Mouse (Mus musculus): Measurements from ENCODE around the gene Adam8.

Adam8 gene

DNA sequence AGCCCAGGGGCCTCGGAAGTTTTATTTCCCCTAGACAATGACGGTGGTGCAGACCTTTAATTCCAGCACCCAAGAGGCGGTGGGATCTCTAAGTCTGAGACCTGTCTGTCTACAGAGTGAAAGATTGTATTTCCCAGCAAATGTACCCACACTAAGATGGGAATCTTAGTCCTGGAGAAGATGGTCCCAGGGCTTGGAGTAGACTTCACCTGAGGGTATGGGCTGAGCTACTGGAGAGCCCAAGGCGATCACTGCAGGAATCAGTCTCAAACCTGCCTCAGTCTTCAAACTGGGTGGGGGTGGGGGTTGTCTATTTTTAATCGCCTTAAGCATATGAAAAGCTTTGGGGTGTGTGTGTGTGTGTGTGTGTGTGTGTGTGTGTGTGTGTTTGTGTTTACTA, 46.3 kb downstream of the Adam8 start:
- DNase-seq (ENCODE audit: low spot score in 2 of 2) = no peak

GRCm38 (mm10) chr7:139945516-139945915, 46.8 kb downstream of the Adam8 start:
- DNase-seq (ENCODE audit: low spot score in 2 of 2) = no peak

- DNase-seq (ENCODE audit: low spot score in 2 of 2) = no peak
These were observed 47.8 kb downstream of the Adam8 start for GRCm38 (mm10) chr7:139944291-139945240.

DNA sequence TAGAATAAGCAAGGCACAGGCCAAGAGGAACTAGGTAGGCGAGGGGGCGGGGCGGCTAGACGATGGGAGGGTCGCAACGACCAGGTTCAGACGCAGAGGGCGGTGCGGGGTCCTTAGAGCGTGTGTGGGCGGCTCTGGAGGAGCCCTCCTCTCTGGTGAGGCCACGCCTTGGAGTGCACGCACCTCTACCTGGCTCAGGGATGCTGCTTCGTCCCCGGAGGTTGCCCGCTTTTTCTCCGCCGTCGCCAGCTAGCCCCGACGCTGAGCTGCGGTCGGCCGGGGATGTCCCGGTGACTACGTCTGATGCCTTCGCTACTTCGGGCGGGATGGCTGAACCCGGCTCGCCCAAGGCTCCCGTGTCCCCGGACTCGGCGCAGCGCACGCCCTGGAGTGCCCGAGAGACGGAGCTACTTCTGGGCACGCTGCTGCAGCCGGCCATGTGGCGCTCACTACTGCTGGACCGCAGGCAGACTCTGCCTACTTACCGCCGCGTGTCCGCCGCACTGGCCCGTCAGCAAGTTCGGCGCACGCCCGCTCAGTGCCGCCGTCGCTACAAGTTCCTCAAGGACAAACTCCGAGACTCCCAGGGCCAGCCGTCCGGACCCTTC, 48.6 kb downstream of the Adam8 start, which contains the start of gene Utf1:
Gene Utf1, plus strand, starts transcription at position 116 of the 608 bp plus-strand sequence.
- no peak for DNase-seq (ENCODE audit: low spot score in 2 of 2)

DNA sequence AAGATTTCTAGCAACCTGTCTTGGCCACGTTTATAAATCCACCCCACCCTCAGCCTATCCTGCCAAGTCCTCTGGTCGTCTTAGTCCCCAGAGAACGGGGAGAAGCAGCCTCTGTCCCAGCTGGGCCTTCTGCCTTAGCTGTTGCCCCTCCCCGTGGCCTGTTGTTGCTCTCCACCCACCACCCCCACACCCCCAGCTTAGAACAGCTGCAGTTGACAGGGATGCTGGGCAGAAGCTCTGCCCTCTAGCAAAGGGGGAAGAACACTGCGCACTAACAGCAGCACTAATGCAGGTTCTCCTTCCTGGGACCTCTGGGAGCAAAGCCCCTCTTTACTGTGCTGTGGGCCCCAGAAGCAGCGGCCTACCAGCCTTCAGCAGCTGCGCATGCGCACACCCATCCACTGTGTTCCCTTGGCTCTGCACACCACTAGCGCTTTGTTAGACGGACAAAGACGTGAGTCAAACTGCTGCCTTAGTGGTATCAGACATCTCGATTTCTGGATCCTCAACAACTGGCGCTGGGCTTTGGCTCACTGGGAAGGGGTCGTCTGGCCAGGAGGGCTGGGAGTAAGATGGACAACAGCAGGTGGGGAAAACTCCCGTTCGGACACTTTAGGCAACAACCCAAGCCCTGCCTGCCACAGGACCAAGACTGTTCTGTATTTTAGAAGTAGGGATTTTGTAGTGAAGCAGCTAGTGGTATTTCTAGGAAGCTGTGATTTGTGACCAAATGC, 51.7 kb downstream of the Adam8 start:
- no peak for DNase-seq (ENCODE audit: low spot score in 2 of 2)

GRCm38 (mm10) chr7:139937810-139938209, 54.6 kb downstream of the Adam8 start:
- DNase-seq (ENCODE audit: low spot score in 2 of 2) = no peak

GRCm38 (mm10) chr7:139937138-139937537, 55.2 kb downstream of the Adam8 start:
- no peak for DNase-seq (ENCODE audit: low spot score in 2 of 2)

DNA sequence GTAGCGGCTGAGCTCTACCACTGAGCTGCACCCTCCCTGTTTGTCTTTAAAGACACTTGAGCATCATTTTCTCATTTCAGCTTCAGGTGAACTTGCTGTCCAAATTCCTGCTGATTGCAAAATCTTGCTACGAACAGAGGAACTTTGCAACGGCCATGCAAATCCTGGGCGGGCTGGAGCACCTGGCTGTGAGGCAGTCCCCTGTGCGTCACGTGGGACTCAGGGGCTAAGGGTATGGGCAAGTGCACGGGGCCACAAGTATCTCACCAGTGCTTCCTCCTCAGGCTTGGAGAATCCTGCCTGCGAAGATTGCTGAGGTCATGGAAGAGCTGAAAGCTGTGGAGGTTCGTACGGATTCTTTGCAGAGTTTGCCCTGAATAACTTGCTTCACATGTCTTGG, 55.7 kb downstream of the Adam8 start:
- DNase-seq (ENCODE audit: low spot score in 2 of 2) = no peak

GRCm38 (mm10) chr7:139930732-139931131, 61.6 kb downstream of the Adam8 start:
- no peak for DNase-seq (ENCODE audit: low spot score in 2 of 2)

All from spleen, postnatal 4 days (tissue).